Comparison of ENCODE assay signal across 11 mouse cellular contexts in genomic region chr12:86849945-86850626, GRCm38 (mm10). TPM values are rescaled to one million over a fixed set of nuclear protein-coding genes. Genes with fewer than 3 reads are reported as not detected.
DNase-seq lines count a peak whose midpoint lies in the region; ATAC-seq and TF ChIP-seq lines count a peak whose summit lies in the region.
"Had no signal": no experiment of that assay in that cellular context is flagged by ENCODE, and none has a peak within 500 bp of the region (broad histone marks: within the 10 kb centered on the region; RNA-seq: fewer than 3 reads in every experiment).

No protein-coding gene starts in this region.

- TF ChIP-seq EP300 in stomach, postnatal 0 days (optimal IDR thresholded peaks at IDR 0.05), result no peak

- no peaks in the 10 kb centered on the region for H3K27me3 ChIP-seq in heart, embryonic 10.5 days (ENCODE audit: insufficient read depth, poor library complexity, severe bottlenecking)
- H3K27me3 ChIP-seq in hindbrain, embryonic 11.5 days (ENCODE audit: control insufficient read depth, insufficient read depth, low read length), result no peaks in the 10 kb centered on the region
- no peaks in the 10 kb centered on the region for H3K27me3 ChIP-seq in midbrain, embryonic 13.5 days
- H3K27me3 ChIP-seq in stomach, postnatal 0 days (ENCODE audit: control insufficient read depth, insufficient read depth, low read length), result no peaks in the 10 kb centered on the region
- H3K27me3 ChIP-seq in intestine, embryonic 16.5 days (replicated peaks; ENCODE audit: control insufficient read depth, insufficient read depth, low read length), result no peaks in the 10 kb centered on the region
- H3K27me3 ChIP-seq: liver, embryonic 15.5 days had no signal

- no peak overlapping the region for H3K4me3 ChIP-seq in heart, embryonic 10.5 days
- H3K4me3 ChIP-seq in hindbrain, embryonic 11.5 days (ENCODE audit: low read depth, low read length), result no peak overlapping the region
- H3K4me3 ChIP-seq in midbrain, embryonic 13.5 days (replicated peaks), result no peak overlapping the region
- no peak overlapping the region for H3K4me3 ChIP-seq in stomach, postnatal 0 days (ENCODE audit: low read depth, low read length)
- no peak overlapping the region for H3K4me3 ChIP-seq in intestine, embryonic 16.5 days (ENCODE audit: low read length)
- H3K4me3 ChIP-seq: liver, embryonic 15.5 days had no signal

- ATAC-seq in hindbrain, embryonic 11.5 days (ENCODE audit: low FRiP score), result no peak
- peak; percentile 88 for ATAC-seq in midbrain, embryonic 13.5 days
- no peak for ATAC-seq in stomach, postnatal 0 days (ENCODE audit: low FRiP score, low TSS enrichment)
- no peak for ATAC-seq in intestine, embryonic 16.5 days
- ATAC-seq: activated CD4-positive, CD25-positive, alpha-beta regulatory T cell, adult 4 months had no signal

- TF ChIP-seq POLR2A in brain, embryonic 14.5 days (IDR thresholded peaks at IDR 0.05; ENCODE audit: borderline replicate concordance, extremely low read depth, insufficient read depth, insufficient read length, poor library complexity, severe bottlenecking), result no peak

- H3K9ac ChIP-seq in hindbrain, embryonic 11.5 days (ENCODE audit: low read depth, low read length), result no peak overlapping the region
- H3K9ac ChIP-seq in midbrain, embryonic 13.5 days (replicated peaks), result no peak overlapping the region
- no peak overlapping the region for H3K9ac ChIP-seq in stomach, postnatal 0 days (ENCODE audit: low read length)
- no peak overlapping the region for H3K9ac ChIP-seq in intestine, embryonic 16.5 days (ENCODE audit: low read depth, low read length)
- H3K9ac ChIP-seq: liver, embryonic 15.5 days had no signal

- H3K4me2 ChIP-seq in hindbrain, embryonic 11.5 days (replicated peaks; ENCODE audit: low read depth, low read length), result no peak overlapping the region
- H3K4me2 ChIP-seq in midbrain, embryonic 13.5 days (replicated peaks), result peak overlapping the region; percentile 30
- H3K4me2 ChIP-seq in stomach, postnatal 0 days (replicated peaks; ENCODE audit: low read depth), result no peak overlapping the region
- no peak overlapping the region for H3K4me2 ChIP-seq in intestine, embryonic 16.5 days (ENCODE audit: low read depth, low read length)
- H3K4me2 ChIP-seq: liver, embryonic 15.5 days had no signal

- WGBS in heart, embryonic 10.5 days, result 78% methylated on average over 10 of the region's 10 CpGs
- WGBS in hindbrain, embryonic 11.5 days, result 65% methylated on average over 10 of the region's 10 CpGs
- WGBS in midbrain, embryonic 13.5 days, result 44% methylated on average over 10 of the region's 10 CpGs
- 66% methylated on average over 10 of the region's 10 CpGs for WGBS in stomach, postnatal 0 days
- WGBS in intestine, embryonic 16.5 days, result 58% methylated on average over 10 of the region's 10 CpGs

- H3K9me3 ChIP-seq in heart, embryonic 10.5 days, result no peaks in the 10 kb centered on the region
- H3K9me3 ChIP-seq in hindbrain, embryonic 11.5 days (ENCODE audit: control insufficient read depth, low read length), result no peaks in the 10 kb centered on the region
- H3K9me3 ChIP-seq in midbrain, embryonic 13.5 days, result no peaks in the 10 kb centered on the region
- H3K9me3 ChIP-seq in stomach, postnatal 0 days (ENCODE audit: control insufficient read depth, low read length), result no peaks in the 10 kb centered on the region
- no peaks in the 10 kb centered on the region for H3K9me3 ChIP-seq in intestine, embryonic 16.5 days (ENCODE audit: control insufficient read depth, low read length)
- H3K9me3 ChIP-seq: liver, embryonic 15.5 days had no signal

- peak; percentile 40 for DNase-seq in heart, postnatal 4 days
- DNase-seq in heart, embryonic 10.5 days (ENCODE audit: low spot score), result no peak
- DNase-seq in brain, embryonic 14.5 days (ENCODE audit: low read depth), result peak; percentile 92
- peak; percentile 45 for DNase-seq in hindbrain, embryonic 11.5 days (ENCODE audit: low spot score)
- DNase-seq in stomach, postnatal 0 days (ENCODE audit: low spot score), result no peak
- DNase-seq in heart, adult 9 months (ENCODE audit: low spot score in 2 of 2), result no peak
- DNase-seq: cerebellum, adult 2 months had no signal

- H3K4me1 ChIP-seq in heart, embryonic 10.5 days, result peaks cover 20% of the 10 kb centered on the region
- peaks cover 9% of the 10 kb centered on the region; the same call in 1 of the 2 replicates for H3K4me1 ChIP-seq in hindbrain, embryonic 11.5 days (replicated peaks; ENCODE audit: control insufficient read depth, insufficient read depth, low read length)
- H3K4me1 ChIP-seq in midbrain, embryonic 13.5 days (replicated peaks), result peaks cover 26% of the 10 kb centered on the region
- H3K4me1 ChIP-seq in stomach, postnatal 0 days (replicated peaks; ENCODE audit: control insufficient read depth, insufficient read depth), result no peaks in the 10 kb centered on the region
- 0 out of 2 replicates have a peak, but pooled peaks cover under 1% of the 10 kb centered on the region for H3K4me1 ChIP-seq in intestine, embryonic 16.5 days (ENCODE audit: control insufficient read depth, insufficient read depth, low read length)

- H3K36me3 ChIP-seq in heart, embryonic 10.5 days, result no peaks in the 10 kb centered on the region
- no peaks in the 10 kb centered on the region for H3K36me3 ChIP-seq in hindbrain, embryonic 11.5 days (ENCODE audit: control insufficient read depth, insufficient read depth, low read length)
- no peaks in the 10 kb centered on the region for H3K36me3 ChIP-seq in midbrain, embryonic 13.5 days
- H3K36me3 ChIP-seq in stomach, postnatal 0 days (ENCODE audit: control insufficient read depth, insufficient read depth, low read length), result no peaks in the 10 kb centered on the region
- no peaks in the 10 kb centered on the region for H3K36me3 ChIP-seq in intestine, embryonic 16.5 days (ENCODE audit: control insufficient read depth, insufficient read depth, low read length)
- H3K36me3 ChIP-seq: liver, embryonic 15.5 days had no signal

- H3K27ac ChIP-seq in heart, embryonic 10.5 days, result no peak overlapping the region
- H3K27ac ChIP-seq in hindbrain, embryonic 11.5 days (ENCODE audit: low read depth, low read length), result no peak overlapping the region
- H3K27ac ChIP-seq in midbrain, embryonic 13.5 days, result peak overlapping the region; percentile 89
- no peak overlapping the region for H3K27ac ChIP-seq in stomach, postnatal 0 days (replicated peaks)
- H3K27ac ChIP-seq in intestine, embryonic 16.5 days (ENCODE audit: low read length), result no peak overlapping the region
- H3K27ac ChIP-seq: liver, embryonic 15.5 days had no signal

- no peak for TF ChIP-seq CTCF in brain, embryonic 14.5 days (IDR thresholded peaks at IDR 0.05; ENCODE audit: borderline replicate concordance, extremely low read depth, insufficient read depth, insufficient read length)
- no peak for TF ChIP-seq CTCF in stomach, postnatal 0 days (IDR thresholded peaks at IDR 0.05; ENCODE audit: low read depth)

RNA-seq across cellular contexts. Expression of gene Irf2bpl, which starts 34.5 kb away (rescaled TPM):
- total RNA-seq in heart, postnatal 4 days (2021), result 10 to 100 TPM; 85.8 to 86.2 TPM
- 28.7 and 35.3 TPM in 2 replicates for polyA plus RNA-seq in heart, embryonic 10.5 days (2016; fragmentation: Nextera tagmentation; extraction: Ambion mirVana)
- polyA plus RNA-seq in brain, embryonic 14.5 days (2012; rRNA removed), result 77.9 and 97.5 TPM in 2 replicates
- 16.0 and 21.3 TPM in 2 replicates for polyA plus RNA-seq in hindbrain, embryonic 11.5 days (2014; fragmentation: Nextera tagmentation; extraction: Ambion mirVana)
- polyA plus RNA-seq in midbrain, embryonic 13.5 days (2015; fragmentation: Nextera tagmentation; extraction: Ambion mirVana), result 65.3 and 75.5 TPM in 2 replicates
- 19.1 and 19.8 TPM in 2 replicates for polyA plus RNA-seq in stomach, postnatal 0 days (2015; fragmentation: Nextera tagmentation; extraction: Ambion mirVana)
- polyA plus RNA-seq in intestine, embryonic 16.5 days (2015; fragmentation: Nextera tagmentation; extraction: Ambion mirVana), result 8.2 and 10.9 TPM in 2 replicates

Comparison
In these comparisons a context has a peak if more than half of its experiments do, and no peak if none do; other contexts are left out.
1. DNase-seq: peak in heart, postnatal 4 days (single experiment), brain, embryonic 14.5 days (single experiment) and hindbrain, embryonic 11.5 days (single experiment); none in heart, embryonic 10.5 days (single experiment), stomach, postnatal 0 days (single experiment) and heart, adult 9 months (0 of 2).